Mouse (Mus musculus) c-Kit-positive CD71-negative TER-119-negative erythroid progenitor cells, embryonic 14.5 days (primary cell): ENCODE measurements around the gene Zcchc14.

Experiments
- DNase-seq: peaks from one replicate; pipeline ENCODE4 v3.0.0-alpha.2; 2013; ENCODE audit warnings: low read depth

The Zcchc14 gene

GRCm38 (mm10) chr8:121665329-121665728 is 12.6 kb upstream of the Zcchc14 start:
- DNase-seq = no peak

GRCm38 (mm10) chr8:121663101-121663500 is 10.4 kb upstream of the Zcchc14 start:
- no peak for DNase-seq

- DNase-seq = no peak
Observed at GRCm38 (mm10) chr8:121661631-121662357, 9.1 kb upstream of the Zcchc14 start.

- no peak for DNase-seq
Observed at GRCm38 (mm10) chr8:121660602-121661001, 7.9 kb upstream of the Zcchc14 start.

- no peak for DNase-seq
Observed at GRCm38 (mm10) chr8:121654966-121655494, 2.3 kb upstream of the Zcchc14 start.

GRCm38 (mm10) chr8:121654131-121654530 is 1.4 kb upstream of the Zcchc14 start:
- no peak for DNase-seq

DNA sequence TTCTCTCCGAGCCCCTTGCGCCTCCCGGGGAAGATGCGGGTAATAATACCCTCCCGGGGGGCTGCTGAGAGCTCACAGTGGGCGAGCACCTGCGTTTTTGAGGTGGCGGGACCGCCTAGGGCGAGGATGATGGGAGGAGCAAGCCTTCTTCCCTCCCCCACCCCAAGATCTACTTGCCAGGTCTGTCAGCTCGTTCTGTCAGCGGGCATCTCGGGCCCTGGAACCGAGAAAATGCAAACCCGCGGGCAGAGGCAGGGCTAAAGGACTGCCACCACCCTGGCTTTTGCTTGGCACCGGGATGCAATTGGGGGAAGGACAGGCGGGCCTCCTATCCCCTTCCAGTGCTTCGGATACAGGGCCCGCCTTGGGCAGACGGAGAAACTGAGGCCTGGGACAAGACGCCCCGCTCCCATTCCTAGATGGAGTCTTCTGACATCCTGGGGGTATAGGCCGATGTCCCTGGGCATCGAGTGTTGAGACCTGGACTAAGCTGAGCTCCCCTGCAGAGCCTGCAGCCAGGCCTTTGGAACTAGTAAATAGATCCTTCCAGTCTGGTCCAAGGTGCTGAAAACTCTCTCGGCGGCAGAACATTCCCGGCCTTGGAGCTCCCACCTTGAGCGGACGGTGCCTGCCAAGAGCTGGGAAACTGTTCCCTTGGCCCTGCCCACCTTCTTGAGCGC is 779 bp upstream of the Zcchc14 start:
- DNase-seq = no peak

GRCm38 (mm10) chr8:121651874-121652361 is 783 bp downstream of the Zcchc14 start:
- no peak for DNase-seq

- no peak for DNase-seq
Observed at GRCm38 (mm10) chr8:121651308-121651873, 1.3 kb downstream of the Zcchc14 start.

DNA sequence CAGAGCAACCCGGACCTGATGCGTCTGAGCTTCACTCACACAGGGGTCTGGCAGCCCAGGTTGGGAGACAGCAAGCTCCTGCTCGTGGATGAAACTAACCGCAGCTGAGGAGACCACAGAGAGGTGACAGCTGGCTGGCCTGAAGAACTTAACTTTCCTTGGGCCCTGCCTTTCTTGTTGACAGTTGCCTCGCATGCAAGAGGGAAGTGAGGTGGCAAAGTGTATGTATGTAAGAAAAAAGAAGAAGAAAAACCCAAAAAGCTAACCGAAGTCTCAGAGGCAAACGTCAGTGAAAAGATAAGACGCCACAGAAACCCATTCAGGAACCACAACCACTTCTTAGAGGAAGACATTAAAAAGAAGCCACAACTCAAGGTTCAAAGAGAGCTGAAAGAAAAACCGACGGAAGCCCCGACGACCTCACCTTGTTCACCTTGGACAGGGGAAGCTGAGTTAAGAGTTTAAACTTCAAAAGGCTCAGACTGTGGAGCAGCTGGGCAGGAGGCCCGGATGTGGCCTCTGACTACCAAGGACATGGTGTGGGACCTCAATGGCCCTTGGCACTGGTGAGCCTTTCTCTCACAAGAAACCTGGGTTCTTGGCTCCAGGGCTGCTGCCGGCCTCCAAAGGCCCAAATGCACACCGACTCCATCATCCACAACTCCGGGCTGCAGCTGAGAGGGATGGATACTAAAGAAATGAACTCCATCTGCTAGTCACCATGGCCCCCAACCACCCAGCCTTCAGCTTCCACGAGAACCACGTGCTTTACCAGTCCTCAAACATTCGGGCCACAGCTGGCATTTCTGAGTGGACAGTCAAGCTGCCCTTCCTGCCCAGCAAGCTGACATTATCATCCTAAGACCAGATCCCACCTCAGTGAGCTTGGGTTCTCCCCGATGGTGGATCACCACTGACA is 2.1 kb downstream of the Zcchc14 start:
- no peak for DNase-seq

DNA sequence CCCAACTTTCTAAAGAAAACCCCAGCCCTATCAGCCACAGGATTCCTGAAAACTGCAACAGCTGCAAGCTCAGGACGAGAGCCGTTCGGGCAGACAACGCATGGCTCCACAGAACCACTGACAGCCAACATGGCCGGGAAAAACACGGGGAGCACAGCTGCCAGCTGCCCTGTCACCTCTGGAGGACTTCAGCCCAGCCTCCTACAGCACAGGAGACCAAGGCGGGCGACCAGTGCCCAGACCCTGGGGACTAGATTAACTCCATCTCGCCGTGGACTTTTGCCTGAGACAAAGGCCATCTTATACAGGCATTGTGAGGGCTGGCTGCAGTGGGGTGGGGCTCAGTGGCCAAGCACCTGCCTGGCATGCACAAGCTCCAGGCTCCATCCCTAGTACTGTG is 2.8 kb downstream of the Zcchc14 start:
- no peak for DNase-seq

- DNase-seq = no peak
Observed at GRCm38 (mm10) chr8:121649423-121649822, 3.3 kb downstream of the Zcchc14 start.

- DNase-seq = no peak
Observed at GRCm38 (mm10) chr8:121648451-121648850, 4.2 kb downstream of the Zcchc14 start.

GRCm38 (mm10) chr8:121647511-121648215 is 5.0 kb downstream of the Zcchc14 start:
- DNase-seq = no peak

GRCm38 (mm10) chr8:121643384-121643783 is 9.3 kb downstream of the Zcchc14 start:
- DNase-seq = no peak

GRCm38 (mm10) chr8:121642804-121643203 is 9.9 kb downstream of the Zcchc14 start:
- no peak for DNase-seq

DNA sequence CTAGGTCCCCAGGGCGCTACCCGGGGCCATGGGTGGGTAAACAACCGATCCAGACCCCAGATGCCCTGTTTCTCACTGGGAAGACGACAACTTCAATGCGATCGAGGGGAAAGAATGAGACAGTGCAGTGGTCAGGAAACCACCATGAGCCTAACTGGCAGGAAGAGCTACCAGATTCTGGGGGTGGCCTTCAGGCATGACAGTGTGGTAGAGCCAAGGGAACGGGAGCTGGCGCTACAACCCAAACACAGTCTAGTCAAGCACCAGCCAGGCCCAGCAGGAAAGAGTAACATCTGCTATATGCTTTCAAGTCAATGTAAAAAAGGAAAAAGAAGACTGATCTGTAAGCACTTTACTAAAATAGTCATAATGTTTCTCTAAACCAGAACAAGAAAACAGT is 16.5 kb downstream of the Zcchc14 start:
- no peak for DNase-seq

DNA sequence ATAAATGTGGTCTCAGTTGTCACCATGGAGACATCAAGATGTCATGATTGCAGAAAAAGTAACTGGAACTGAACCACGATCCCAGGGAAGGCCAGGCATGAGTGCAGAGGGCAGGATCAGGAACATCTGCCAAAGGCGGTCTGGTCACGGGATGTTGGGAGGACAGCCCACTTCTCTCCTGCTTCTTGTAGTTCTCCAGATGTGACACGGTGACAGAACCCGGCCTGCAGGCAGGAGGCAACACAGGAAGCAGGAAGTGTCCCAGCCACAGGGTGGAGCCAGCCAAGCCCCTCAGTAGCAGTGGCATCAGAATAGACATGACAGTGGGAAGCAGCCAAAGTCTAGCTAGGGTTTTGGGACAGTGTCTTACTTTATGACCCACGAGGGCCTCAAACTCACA is 17.2 kb downstream of the Zcchc14 start:
- DNase-seq = no peak

DNA sequence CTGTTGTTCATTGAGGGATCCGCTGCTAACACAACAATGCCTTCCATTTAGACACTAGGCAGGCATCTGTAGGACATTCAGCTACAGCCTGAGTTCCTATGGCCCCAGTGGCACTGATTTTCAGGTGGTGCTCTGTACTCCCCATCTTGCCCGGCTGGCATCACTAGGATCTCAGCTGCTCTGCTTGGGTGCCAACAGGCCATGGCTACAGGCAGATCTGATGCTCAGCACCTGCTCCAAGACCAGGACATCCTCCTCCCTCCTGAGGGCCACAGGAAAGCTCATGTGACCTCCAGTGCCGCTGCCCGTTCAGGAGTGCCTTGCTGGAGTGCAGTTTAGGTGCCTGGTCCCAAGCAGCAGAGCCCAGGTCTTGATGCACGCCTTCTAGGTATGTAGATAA is 20.3 kb downstream of the Zcchc14 start:
- no peak for DNase-seq

- DNase-seq = no peak
Observed at GRCm38 (mm10) chr8:121631645-121632071, 21.0 kb downstream of the Zcchc14 start.

DNA sequence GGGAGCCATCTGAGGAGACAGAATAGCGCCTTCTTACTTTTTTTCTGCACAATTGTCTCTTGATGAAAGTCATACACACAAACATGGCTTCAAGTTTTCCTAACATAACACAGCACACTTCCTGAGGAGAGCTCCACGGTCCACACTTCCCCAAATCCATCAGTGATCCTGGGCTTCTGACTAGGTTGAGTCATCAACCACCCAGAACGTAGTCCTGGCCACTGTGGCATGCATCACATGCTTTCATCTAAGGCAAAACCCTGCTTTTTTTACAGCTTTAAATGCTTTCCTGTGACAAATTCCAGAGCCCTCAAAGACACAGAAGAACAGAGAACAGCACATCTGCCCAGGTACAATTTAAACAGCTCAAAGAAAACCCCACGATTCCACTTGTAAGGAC is 24.0 kb downstream of the Zcchc14 start:
- DNase-seq = no peak
